Mouse (Mus musculus) heart, postnatal 25 days (tissue): ENCODE data around the gene Naa35. TPM values are rescaled to one million over a fixed set of nuclear protein-coding genes. Genes with fewer than 3 reads are reported as not detected.

Source experiments
- total RNA-seq, 2 experiments: library from RNA; stranded (reverse); gene quantifications; 2 replicates each; pipeline ENCODE4 v1.2.3; 2021

Gene Naa35
- total RNA-seq, 2 experiments from 2014 or later: 78.6 to 96.1 TPM

Other genes starting within 250 kb of the Naa35 start
- gene Agtpbp1, start within 50 bp of the Naa35 start, total RNA-seq: 100 to 1,000 TPM; 143 to 166 TPM
- gene Golm1, start 90.6 kb downstream of the Naa35 start, total RNA-seq: 10 to 100 TPM; 16.2 to 18.3 TPM
- not detected for gene 4921517D22Rik, start 108.8 kb downstream of the Naa35 start, total RNA-seq
- gene Spata31d1a, start 125.1 kb downstream of the Naa35 start, total RNA-seq: not detected
- not detected for gene Spata31d1b, start 127.0 kb downstream of the Naa35 start, total RNA-seq
- not detected for gene Spata31d1d, start 146.5 kb downstream of the Naa35 start, total RNA-seq
- not detected for gene 1700014D04Rik, start 161.5 kb downstream of the Naa35 start, total RNA-seq
- 100 to 1,000 TPM; 221 to 222 TPM for gene Isca1, start 184.6 kb downstream of the Naa35 start, total RNA-seq
- gene Gm49354, start 197.0 kb downstream of the Naa35 start, total RNA-seq: not detected
- gene Tut7, start 237.9 kb downstream of the Naa35 start, total RNA-seq: 10 to 100 TPM; 41.4 to 41.9 TPM